Mouse (Mus musculus) hindbrain, embryonic 10.5 days (tissue): ENCODE measurements around the gene Ubtf. TPM values are rescaled to one million over a fixed set of nuclear protein-coding genes. Genes with fewer than 3 reads are reported as not detected.

Source experiments
- DNase-seq: peaks from one replicate; pipeline ENCODE4 v3.0.0-alpha.2; 2017; ENCODE audit warnings: low spot score
- H3K27ac ChIP-seq: fragments of 300-500 bp; sonication (generic); 2 replicates; pipeline ENCODE4 v1.5.1; 2016; ENCODE audit warnings: mild to moderate bottlenecking, moderate library complexity
- H3K27me3 ChIP-seq: fragments of 300-500 bp; sonication (generic); 2 replicates; pipeline ENCODE4 v1.6.1; 2016; ENCODE audit warnings: mild to moderate bottlenecking; ENCODE audit not compliant: poor library complexity, insufficient read depth, severe bottlenecking
- H3K36me3 ChIP-seq: fragments of 300-500 bp; sonication (generic); 2 replicates; pipeline ENCODE4 v1.6.1; 2016; ENCODE audit warnings: mild to moderate bottlenecking, moderate library complexity
- H3K4me1 ChIP-seq: fragments of 300-500 bp; sonication (generic); replicated peaks from 2 replicates; pipeline ENCODE4 v1.6.1; 2016; ENCODE audit warnings: mild to moderate bottlenecking
- H3K4me3 ChIP-seq: fragments of 300-500 bp; sonication (generic); 2 replicates; pipeline ENCODE4 v1.5.1; 2016; ENCODE audit warnings: mild to moderate bottlenecking, moderate library complexity
- H3K9me3 ChIP-seq: fragments of 300-500 bp; sonication (generic); 2 replicates; pipeline ENCODE4 v1.6.1; 2016; ENCODE audit warnings: mild to moderate bottlenecking, moderate library complexity
- WGBS: fragments of 180-500 bp; shearing (Covaris S2); methylation state at CpG from one replicate; pipeline ENCODE4 v1.1.7; 2016; 5-methylcytosine and 5-hydroxymethylcytosine counted together
- polyA plus RNA-seq: library from polyadenylated mRNA; unstranded; fragments of >200 nt; fragmentation: Nextera tagmentation; extraction: Ambion mirVana; gene quantifications from 2 replicates; pipeline ENCODE4 v1.2.1, GENCODE M21; 2016

Ubtf gene
- polyA plus RNA-seq, 1 experiment from 2014 or later: 82.6 TPM

- Histone ChIP-seq H3K4me3 (no peak overlapping the region), H3K4me1 (peaks cover 10% of the 10 kb centered on the region), H3K36me3 (no peaks in the 10 kb centered on the region), H3K9me3 (no peaks in the 10 kb centered on the region), H3K27ac (no peak overlapping the region), H3K27me3 (no peaks in the 10 kb centered on the region)
- WGBS: 62% methylated on average over 4 of the region's 4 CpGs
- no peak for DNase-seq
Observed at GRCm38 (mm10) chr11:102339624-102340023, 20.1 kb upstream of the Ubtf start.

GRCm38 (mm10) chr11:102339195-102339594 is 19.7 kb upstream of the Ubtf start:
- Histone ChIP-seq H3K27me3 (no peaks in the 10 kb centered on the region), H3K27ac (no peak overlapping the region), H3K4me3 (no peak overlapping the region), H3K9me3 (no peaks in the 10 kb centered on the region), H3K4me1 (peaks cover 10% of the 10 kb centered on the region), H3K36me3 (no peaks in the 10 kb centered on the region)
- no peak for DNase-seq
- 82% methylated on average over 11 of the region's 11 CpGs for WGBS

- Histone ChIP-seq H3K27me3 (no peaks in the 10 kb centered on the region), H3K9me3 (no peaks in the 10 kb centered on the region), H3K36me3 (no peaks in the 10 kb centered on the region), H3K4me1 (peaks cover 10% of the 10 kb centered on the region), H3K4me3 (no peak overlapping the region), H3K27ac (no peak overlapping the region)
- WGBS: 65% methylated on average over 3 of the region's 3 CpGs
- DNase-seq: no peak
Observed at GRCm38 (mm10) chr11:102338561-102338960, 19.0 kb upstream of the Ubtf start.

GRCm38 (mm10) chr11:102337921-102338320 is 18.4 kb upstream of the Ubtf start:
- Histone ChIP-seq H3K9me3 (no peaks in the 10 kb centered on the region), H3K36me3 (no peaks in the 10 kb centered on the region), H3K4me3 (no peak overlapping the region), H3K27ac (no peak overlapping the region), H3K4me1 (peaks cover 10% of the 10 kb centered on the region), H3K27me3 (no peaks in the 10 kb centered on the region)
- WGBS: 79% methylated on average over 1 of the region's 1 CpGs
- DNase-seq: no peak

GRCm38 (mm10) chr11:102336191-102336590 is 16.6 kb upstream of the Ubtf start:
- Histone ChIP-seq H3K36me3 (no peaks in the 10 kb centered on the region), H3K9me3 (no peaks in the 10 kb centered on the region), H3K27ac (no peak overlapping the region), H3K27me3 (no peaks in the 10 kb centered on the region), H3K4me3 (no peak overlapping the region), H3K4me1 (peaks cover 4% of the 10 kb centered on the region; the same call in 1 of the 2 replicates)
- WGBS: 85% methylated on average over 1 of the region's 1 CpGs
- no peak for DNase-seq

GRCm38 (mm10) chr11:102334973-102335700 is 15.6 kb upstream of the Ubtf start:
- no peak overlapping the region for H3K4me3 ChIP-seq
- DNase-seq: no peak
- no peaks in the 10 kb centered on the region for H3K27me3 ChIP-seq
- no peak overlapping the region for H3K27ac ChIP-seq
- H3K36me3 ChIP-seq: no peaks in the 10 kb centered on the region
- peaks cover 4% of the 10 kb centered on the region; the same call in 1 of the 2 replicates for H3K4me1 ChIP-seq
- 41% methylated on average over 9 of the region's 9 CpGs for whole genome bisulfite sequencing
- H3K9me3 ChIP-seq: no peaks in the 10 kb centered on the region

- no peak overlapping the region for H3K4me3 ChIP-seq
- no peak for DNase-seq
- no peaks in the 10 kb centered on the region for H3K36me3 ChIP-seq
- no peaks in the 10 kb centered on the region for H3K27me3 ChIP-seq
- peaks cover 4% of the 10 kb centered on the region; the same call in 1 of the 2 replicates for H3K4me1 ChIP-seq
- WGBS: 76% methylated on average over 4 of the region's 4 CpGs
- no peaks in the 10 kb centered on the region for H3K9me3 ChIP-seq
- H3K27ac ChIP-seq: no peak overlapping the region
Observed at GRCm38 (mm10) chr11:102334010-102334409, 14.5 kb upstream of the Ubtf start.

GRCm38 (mm10) chr11:102333061-102333460 is 13.5 kb upstream of the Ubtf start:
- no peak for DNase-seq
- Histone ChIP-seq H3K4me1 (peaks cover 4% of the 10 kb centered on the region; the same call in 1 of the 2 replicates), H3K27me3 (no peaks in the 10 kb centered on the region), H3K36me3 (no peaks in the 10 kb centered on the region), H3K27ac (no peak overlapping the region), H3K9me3 (no peaks in the 10 kb centered on the region), H3K4me3 (no peak overlapping the region)

- Histone ChIP-seq H3K27ac (no peak overlapping the region), H3K36me3 (no peaks in the 10 kb centered on the region), H3K4me3 (no peak overlapping the region), H3K4me1 (peaks cover 4% of the 10 kb centered on the region; the same call in 1 of the 2 replicates), H3K27me3 (no peaks in the 10 kb centered on the region), H3K9me3 (no peaks in the 10 kb centered on the region)
- 52% methylated on average over 4 of the region's 4 CpGs for WGBS
- DNase-seq: no peak
Observed at GRCm38 (mm10) chr11:102331806-102332205, 12.3 kb upstream of the Ubtf start.

- Histone ChIP-seq H3K36me3 (no peaks in the 10 kb centered on the region), H3K4me3 (no peak overlapping the region), H3K4me1 (peaks cover 2% of the 10 kb centered on the region; the same call in 1 of the 2 replicates), H3K9me3 (no peaks in the 10 kb centered on the region), H3K27ac (no peak overlapping the region), H3K27me3 (no peaks in the 10 kb centered on the region)
- no peak for DNase-seq
- 82% methylated on average over 3 of the region's 3 CpGs for WGBS
Observed at GRCm38 (mm10) chr11:102330039-102330438, 10.5 kb upstream of the Ubtf start.

GRCm38 (mm10) chr11:102329518-102329917 is 10.0 kb upstream of the Ubtf start:
- no peak for DNase-seq
- Histone ChIP-seq H3K9me3 (no peaks in the 10 kb centered on the region), H3K36me3 (no peaks in the 10 kb centered on the region), H3K4me3 (no peak overlapping the region), H3K27ac (no peak overlapping the region), H3K4me1 (no peaks in the 10 kb centered on the region), H3K27me3 (no peaks in the 10 kb centered on the region)

- H3K27ac ChIP-seq: no peak overlapping the region
- 85% methylated on average over 7 of the region's 7 CpGs for WGBS
- H3K4me1 ChIP-seq: no peaks in the 10 kb centered on the region
- no peaks in the 10 kb centered on the region for H3K36me3 ChIP-seq
- no peaks in the 10 kb centered on the region for H3K9me3 ChIP-seq
- H3K27me3 ChIP-seq: no peaks in the 10 kb centered on the region
- no peak for DNase-seq
- H3K4me3 ChIP-seq: no peak overlapping the region
Observed at GRCm38 (mm10) chr11:102327839-102328238, 8.3 kb upstream of the Ubtf start.

GRCm38 (mm10) chr11:102327250-102327649 is 7.7 kb upstream of the Ubtf start:
- no peaks in the 10 kb centered on the region for H3K9me3 ChIP-seq
- no peak overlapping the region for H3K27ac ChIP-seq
- DNase-seq: no peak
- 78% methylated on average over 5 of the region's 5 CpGs for WGBS
- H3K27me3 ChIP-seq: no peaks in the 10 kb centered on the region
- no peaks in the 10 kb centered on the region for H3K4me1 ChIP-seq
- H3K36me3 ChIP-seq: no peaks in the 10 kb centered on the region
- no peak overlapping the region for H3K4me3 ChIP-seq

GRCm38 (mm10) chr11:102323516-102323915 is 4.0 kb upstream of the Ubtf start:
- no peak for DNase-seq
- H3K9me3 ChIP-seq: no peaks in the 10 kb centered on the region
- H3K4me3 ChIP-seq: no peak overlapping the region
- 83% methylated on average over 1 of the region's 1 CpGs for WGBS
- H3K27me3 ChIP-seq: no peaks in the 10 kb centered on the region; the same call in 1 of the 2 replicates
- peaks cover 16% of the 10 kb centered on the region for H3K4me1 ChIP-seq
- no peaks in the 10 kb centered on the region for H3K36me3 ChIP-seq
- no peak overlapping the region for H3K27ac ChIP-seq
